Mouse (Mus musculus): ENCODE measurements around the gene Lsm12. TPM values are rescaled to one million over a fixed set of nuclear protein-coding genes. Genes with fewer than 3 reads are reported as not detected.

Lsm12 gene
- polyA plus RNA-seq, 1 experiment from 2014 or later = 84.3 TPM

GRCm38 (mm10) chr11:102140508-102140907 lies 44.6 kb downstream of the Lsm12 start:
- H3K9me3 ChIP-seq (replicated peaks) = no peaks in the 10 kb centered on the region
- peaks cover 11% of the 10 kb centered on the region for H3K4me1 ChIP-seq
- H3K4me2 ChIP-seq = no peak overlapping the region
- H3K27ac ChIP-seq = no peak overlapping the region
- H3K4me3 ChIP-seq = no peak overlapping the region
- no peaks in the 10 kb centered on the region for H3K36me3 ChIP-seq
- peaks cover 55% of the 10 kb centered on the region for H3K27me3 ChIP-seq (replicated peaks)
- H3K9ac ChIP-seq = no peak overlapping the region
- WGBS (ENCODE audit: insufficient replicate concordance) = 2% methylated on average over 5 of the region's 5 CpGs
- no peak for ATAC-seq

- Histone ChIP-seq H3K9me3 (replicated peaks) (no peaks in the 10 kb centered on the region), H3K4me3 (peak overlapping the region; percentile 12; the same call in 1 of the 2 replicates), H3K4me1 (peaks cover 4% of the 10 kb centered on the region; the same call in 1 of the 2 replicates), H3K27ac (no peak overlapping the region), H3K36me3 (no peaks in the 10 kb centered on the region), H3K27me3 (replicated peaks) (peaks cover 53% of the 10 kb centered on the region), H3K9ac (no peak overlapping the region), H3K4me2 (peak overlapping the region; percentile 49)
- ATAC-seq = no peak
- under 1% methylated on average over 18 of the region's 18 CpGs for WGBS (ENCODE audit: insufficient replicate concordance)
These were observed 46.7 kb downstream of the Lsm12 start for GRCm38 (mm10) chr11:102138447-102138740.

- no peaks in the 10 kb centered on the region for H3K9me3 ChIP-seq (replicated peaks)
- ATAC-seq = no peak
- H3K4me2 ChIP-seq = peak overlapping the region; percentile 49
- WGBS (ENCODE audit: insufficient replicate concordance) = 26% methylated on average over 13 of the region's 13 CpGs
- peaks cover 48% of the 10 kb centered on the region for H3K27me3 ChIP-seq (replicated peaks)
- peaks cover 4% of the 10 kb centered on the region; the same call in 1 of the 2 replicates for H3K4me1 ChIP-seq
- H3K36me3 ChIP-seq = no peaks in the 10 kb centered on the region
- H3K9ac ChIP-seq = no peak overlapping the region
- H3K4me3 ChIP-seq = peak overlapping the region; percentile 12; the same call in 1 of the 2 replicates
- H3K27ac ChIP-seq = no peak overlapping the region
These were observed 47.3 kb downstream of the Lsm12 start for GRCm38 (mm10) chr11:102137625-102138446.

- Histone ChIP-seq H3K4me2 (no peak overlapping the region), H3K9ac (no peak overlapping the region), H3K9me3 (replicated peaks) (no peaks in the 10 kb centered on the region), H3K36me3 (no peaks in the 10 kb centered on the region), H3K4me3 (no peak overlapping the region), H3K4me1 (peaks cover 22% of the 10 kb centered on the region), H3K27me3 (replicated peaks) (peaks cover 56% of the 10 kb centered on the region), H3K27ac (no peak overlapping the region)
- ATAC-seq = no peak
- 25% methylated on average over 4 of the region's 4 CpGs for WGBS (ENCODE audit: insufficient replicate concordance)
These were observed 50.6 kb downstream of the Lsm12 start for GRCm38 (mm10) chr11:102134516-102134915.

- no peak overlapping the region for H3K9ac ChIP-seq
- peaks cover 24% of the 10 kb centered on the region for H3K27me3 ChIP-seq (replicated peaks)
- no peak overlapping the region for H3K4me3 ChIP-seq
- ATAC-seq = peak; percentile 88
- H3K27ac ChIP-seq = peak overlapping the region; percentile 46
- WGBS (ENCODE audit: insufficient replicate concordance) = 51% methylated on average over 6 of the region's 6 CpGs
- peak overlapping the region; percentile 47 for H3K4me2 ChIP-seq
- 0 out of 2 replicates have a peak, but pooled peaks cover 4% of the 10 kb centered on the region for H3K9me3 ChIP-seq (replicated peaks)
- peaks cover 27% of the 10 kb centered on the region for H3K4me1 ChIP-seq
- no peaks in the 10 kb centered on the region for H3K36me3 ChIP-seq
These were observed 67.7 kb downstream of the Lsm12 start for GRCm38 (mm10) chr11:102117386-102117785.

- ATAC-seq = peak; percentile 75
- Histone ChIP-seq H3K36me3 (no peaks in the 10 kb centered on the region), H3K27me3 (replicated peaks) (peaks cover 35% of the 10 kb centered on the region), H3K9ac (no peak overlapping the region), H3K4me1 (peaks cover 27% of the 10 kb centered on the region), H3K4me3 (no peak overlapping the region), H3K27ac (no peak overlapping the region), H3K4me2 (0 out of 2 replicates have a peak overlapping the region, but pooled peaks have one; percentile 17), H3K9me3 (replicated peaks) (0 out of 2 replicates have a peak, but pooled peaks cover 4% of the 10 kb centered on the region)
- 25% methylated on average over 8 of the region's 8 CpGs for WGBS (ENCODE audit: insufficient replicate concordance)
These were observed 68.9 kb downstream of the Lsm12 start for GRCm38 (mm10) chr11:102116241-102116640.

Small RNAs within 50 kb of the gene (microRNA-seq; reads per million reads assigned to microRNA genes)
- 9.5 reads per million, percentile 21 among the genes with 10 or more reads in this experiment for gene Mir8101

Other genes starting within 250 kb of the Lsm12 start
- gene Sost, start 218.3 kb downstream of the Lsm12 start, polyA plus RNA-seq (2016; fragmentation: Nextera tagmentation; extraction: Ambion mirVana) = 0.10 TPM in 2 replicates
- not detected in 2 replicates for gene Cfap97d1, start 201.0 kb downstream of the Lsm12 start, polyA plus RNA-seq (2016; fragmentation: Nextera tagmentation; extraction: Ambion mirVana)
- 12.9 and 13.4 TPM in 2 replicates for gene Dusp3, start 198.3 kb downstream of the Lsm12 start, polyA plus RNA-seq (2016; fragmentation: Nextera tagmentation; extraction: Ambion mirVana)
- gene Mpp3, start 156.8 kb downstream of the Lsm12 start, polyA plus RNA-seq (2016; fragmentation: Nextera tagmentation; extraction: Ambion mirVana) = 0.66 and 0.85 TPM in 2 replicates
- 0.50 and 0.51 TPM in 2 replicates for gene Cd300lg, start 143.8 kb downstream of the Lsm12 start, polyA plus RNA-seq (2016; fragmentation: Nextera tagmentation; extraction: Ambion mirVana)
- gene Mpp2, start 96.8 kb downstream of the Lsm12 start, polyA plus RNA-seq (2016; fragmentation: Nextera tagmentation; extraction: Ambion mirVana) = 15.1 and 16.7 TPM in 2 replicates
- not detected in 2 replicates for gene Ppy, start 84.0 kb downstream of the Lsm12 start, polyA plus RNA-seq (2016; fragmentation: Nextera tagmentation; extraction: Ambion mirVana)
- 0.32 TPM in 1 of 2 replicates, not detected in the other for gene Pyy, start 77.5 kb downstream of the Lsm12 start, polyA plus RNA-seq (2016; fragmentation: Nextera tagmentation; extraction: Ambion mirVana)
- gene Nags, start 39.8 kb downstream of the Lsm12 start, polyA plus RNA-seq (2016; fragmentation: Nextera tagmentation; extraction: Ambion mirVana) = 7.7 and 8.8 TPM in 2 replicates
- 16.3 TPM in 2 replicates for gene Tmem101, start 28.9 kb downstream of the Lsm12 start, polyA plus RNA-seq (2016; fragmentation: Nextera tagmentation; extraction: Ambion mirVana)
- gene G6pc3, start 4.3 kb upstream of the Lsm12 start, polyA plus RNA-seq (2016; fragmentation: Nextera tagmentation; extraction: Ambion mirVana) = 18.0 and 19.7 TPM in 2 replicates
- gene Hdac5, start 44.9 kb upstream of the Lsm12 start, polyA plus RNA-seq (2016; fragmentation: Nextera tagmentation; extraction: Ambion mirVana) = 21.7 and 23.1 TPM in 2 replicates
- gene BC030867, start 63.6 kb upstream of the Lsm12 start, polyA plus RNA-seq (2016; fragmentation: Nextera tagmentation; extraction: Ambion mirVana) = 19.5 and 19.7 TPM in 2 replicates
- 0.05 TPM in 1 of 2 replicates, not detected in the other for gene Asb16, start 83.4 kb upstream of the Lsm12 start, polyA plus RNA-seq (2016; fragmentation: Nextera tagmentation; extraction: Ambion mirVana)
- gene Tmub2, start 99.6 kb upstream of the Lsm12 start, polyA plus RNA-seq (2016; fragmentation: Nextera tagmentation; extraction: Ambion mirVana) = 28.4 and 28.9 TPM in 2 replicates
- 7.3 and 7.5 TPM in 2 replicates for gene Atxn7l3, start 111.3 kb upstream of the Lsm12 start, polyA plus RNA-seq (2016; fragmentation: Nextera tagmentation; extraction: Ambion mirVana)
- 97.2 and 98.8 TPM in 2 replicates for gene Ubtf, start 134.4 kb upstream of the Lsm12 start, polyA plus RNA-seq (2016; fragmentation: Nextera tagmentation; extraction: Ambion mirVana)
- 913 and 972 TPM in 2 replicates for gene Slc4a1, start 180.9 kb upstream of the Lsm12 start, polyA plus RNA-seq (2016; fragmentation: Nextera tagmentation; extraction: Ambion mirVana)
- 1.9 and 2.1 TPM in 2 replicates for gene Rundc3a, start 208.1 kb upstream of the Lsm12 start, polyA plus RNA-seq (2016; fragmentation: Nextera tagmentation; extraction: Ambion mirVana)
- 365 and 367 TPM in 2 replicates for gene Slc25a39, start 222.7 kb upstream of the Lsm12 start, polyA plus RNA-seq (2016; fragmentation: Nextera tagmentation; extraction: Ambion mirVana)
- gene Grn, start 245.0 kb upstream of the Lsm12 start, polyA plus RNA-seq (2016; fragmentation: Nextera tagmentation; extraction: Ambion mirVana) = 55.8 and 58.1 TPM in 2 replicates

Measured in liver, embryonic 12.5 days (tissue).